Mouse (Mus musculus): Measurements from ENCODE around the gene Gm45808.
"Not testable (repeated sequence)": the region's sequence is repeated elsewhere in the genome, so short reads cannot be mapped to it uniquely, and the experiment has no call there.

Gm45808 gene

DNA sequence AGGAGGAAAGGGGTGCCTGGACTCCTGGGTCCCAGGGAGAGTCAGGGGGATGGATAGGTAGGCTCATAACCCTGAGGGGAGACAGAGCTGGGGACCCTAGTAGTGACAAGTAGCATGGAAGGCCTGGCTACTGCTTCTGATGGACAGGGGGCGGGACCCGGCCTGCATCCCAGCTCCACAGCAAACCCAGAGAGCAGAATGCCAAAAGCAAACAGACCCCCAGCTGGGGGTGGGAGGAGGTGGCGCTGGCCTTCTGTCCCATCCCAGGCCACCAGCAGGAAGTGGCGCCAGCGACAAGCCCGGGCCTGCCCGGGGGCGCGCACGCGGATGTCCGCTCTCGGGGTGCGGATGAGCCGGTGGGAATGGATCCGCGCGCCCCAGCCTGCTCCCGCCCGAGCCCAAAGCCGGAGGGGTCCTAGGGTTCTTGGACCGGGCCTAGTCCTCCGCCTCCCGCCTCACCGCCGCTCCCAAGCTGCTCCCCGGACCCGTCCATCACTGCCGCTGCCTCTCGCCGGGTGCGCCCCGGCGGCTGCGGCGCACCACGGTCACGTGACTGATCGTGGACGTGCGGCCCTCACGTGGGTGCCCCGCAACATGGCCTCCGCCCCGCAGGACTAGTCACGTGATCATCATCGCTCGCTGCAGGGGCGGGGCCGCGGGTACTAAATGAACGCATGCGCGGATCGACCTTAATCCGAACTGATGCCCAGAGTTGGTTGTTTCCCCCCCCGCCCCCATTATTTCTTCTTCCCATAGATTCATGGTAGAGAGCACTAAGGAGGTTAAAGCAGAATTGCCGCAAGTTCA lies 20.1 kb downstream of the Gm45808 start, which contains the start of gene Bax:
Gene Bax, minus strand, starts transcription at position 616 of the 807 bp plus-strand sequence.
- DNase-seq (ENCODE audit: low read depth, low spot score): peak; percentile 97
- no peaks in the 10 kb centered on the region for H3K27me3 ChIP-seq (ENCODE audit: control insufficient read depth, insufficient read depth, low read length, poor library complexity, severe bottlenecking)
- H3K36me3 ChIP-seq (ENCODE audit: control insufficient read depth, insufficient read depth, low read length, poor library complexity, severe bottlenecking): peaks cover 1% of the 10 kb centered on the region; the same call in 1 of the 2 replicates

DNA sequence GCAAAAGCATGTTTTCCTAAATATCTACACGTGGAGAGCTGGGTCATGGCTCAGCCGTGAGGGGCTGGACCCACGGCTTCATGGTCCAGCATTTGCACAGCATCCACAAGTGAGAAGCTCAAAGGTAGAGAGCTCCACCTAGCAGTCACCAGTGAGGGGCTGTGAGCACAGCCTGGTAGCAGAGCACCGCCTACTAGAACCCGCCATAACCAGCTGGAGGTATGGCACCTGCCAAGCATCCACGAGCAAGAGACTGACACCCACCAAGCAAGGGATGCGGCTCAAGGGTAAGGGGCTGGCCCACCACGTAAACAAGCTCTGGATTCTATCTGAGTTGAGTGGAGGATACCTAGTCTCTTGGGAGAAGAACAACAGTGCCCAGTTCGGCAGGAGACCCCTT lies 21.1 kb downstream of the Gm45808 start:
- Histone ChIP-seq H3K27me3 (ENCODE audit: control insufficient read depth, insufficient read depth, low read length, poor library complexity, severe bottlenecking) (no peaks in the 10 kb centered on the region), H3K36me3 (ENCODE audit: control insufficient read depth, insufficient read depth, low read length, poor library complexity, severe bottlenecking) (peaks cover 1% of the 10 kb centered on the region; the same call in 1 of the 2 replicates)
- no peak for DNase-seq (ENCODE audit: low read depth, low spot score)

DNA sequence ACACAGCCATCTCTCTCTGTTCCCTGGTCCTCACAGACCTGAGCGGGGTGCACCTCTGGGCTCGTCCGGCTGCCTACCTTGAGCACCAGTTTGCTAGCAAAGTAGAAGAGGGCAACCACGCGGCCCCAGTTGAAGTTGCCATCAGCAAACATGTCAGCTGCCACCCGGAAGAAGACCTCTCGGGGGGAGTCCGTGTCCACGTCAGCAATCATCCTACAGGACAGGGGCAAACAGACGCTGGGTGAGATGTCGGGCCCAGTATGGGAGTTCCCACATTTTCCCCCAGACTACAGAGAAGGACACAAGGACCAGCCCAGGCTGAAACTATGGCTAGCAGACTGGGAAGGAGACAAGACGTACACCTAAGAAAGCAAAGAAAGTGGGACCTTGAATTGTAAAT lies 21.5 kb downstream of the Gm45808 start:
- Histone ChIP-seq H3K27me3 (ENCODE audit: control insufficient read depth, insufficient read depth, low read length, poor library complexity, severe bottlenecking) (no peaks in the 10 kb centered on the region), H3K36me3 (ENCODE audit: control insufficient read depth, insufficient read depth, low read length, poor library complexity, severe bottlenecking) (peaks cover 1% of the 10 kb centered on the region; the same call in 1 of the 2 replicates)
- no peak for DNase-seq (ENCODE audit: low read depth, low spot score)

DNA sequence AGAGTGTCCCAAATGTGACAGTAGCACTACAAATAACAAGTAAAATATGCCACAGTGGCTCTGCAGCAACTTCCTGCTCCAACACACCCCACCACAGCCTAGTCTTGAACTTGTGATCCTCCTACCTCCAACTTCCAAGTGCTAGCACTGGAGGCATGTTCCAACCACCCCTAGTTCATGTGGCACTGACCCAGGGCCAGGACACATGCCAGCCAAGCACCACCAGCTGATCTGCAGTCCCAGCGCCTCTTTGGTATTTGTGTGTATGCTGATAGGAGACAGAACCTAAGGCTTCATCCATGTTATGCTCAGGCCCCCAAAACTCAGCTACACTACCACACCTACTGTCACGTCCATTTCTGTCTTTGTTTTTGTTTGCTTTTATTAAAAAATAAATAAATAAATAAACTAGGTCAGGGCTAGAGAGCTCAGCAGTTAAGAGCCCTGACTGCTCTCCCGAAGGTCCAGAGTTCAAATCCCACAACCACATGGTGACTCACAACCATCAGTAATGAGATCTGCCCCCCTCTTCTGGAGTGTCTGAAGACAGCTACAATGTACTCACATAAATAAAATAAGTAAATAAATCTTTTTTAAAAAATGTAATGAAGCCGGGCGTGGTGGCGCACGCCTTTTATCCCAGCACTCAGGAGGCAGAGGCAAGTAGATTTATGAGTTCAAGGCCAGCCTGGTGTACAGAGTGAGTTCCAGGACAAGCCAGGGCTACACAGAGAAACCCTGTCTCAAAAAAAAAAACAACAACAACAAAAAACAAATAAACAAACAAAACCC lies 22.4 kb downstream of the Gm45808 start:
- no peak for DNase-seq (ENCODE audit: low read depth, low spot score)
- peaks cover 1% of the 10 kb centered on the region; the same call in 1 of the 2 replicates for H3K36me3 ChIP-seq (ENCODE audit: control insufficient read depth, insufficient read depth, low read length, poor library complexity, severe bottlenecking)
- no peaks in the 10 kb centered on the region for H3K27me3 ChIP-seq (ENCODE audit: control insufficient read depth, insufficient read depth, low read length, poor library complexity, severe bottlenecking)

DNA sequence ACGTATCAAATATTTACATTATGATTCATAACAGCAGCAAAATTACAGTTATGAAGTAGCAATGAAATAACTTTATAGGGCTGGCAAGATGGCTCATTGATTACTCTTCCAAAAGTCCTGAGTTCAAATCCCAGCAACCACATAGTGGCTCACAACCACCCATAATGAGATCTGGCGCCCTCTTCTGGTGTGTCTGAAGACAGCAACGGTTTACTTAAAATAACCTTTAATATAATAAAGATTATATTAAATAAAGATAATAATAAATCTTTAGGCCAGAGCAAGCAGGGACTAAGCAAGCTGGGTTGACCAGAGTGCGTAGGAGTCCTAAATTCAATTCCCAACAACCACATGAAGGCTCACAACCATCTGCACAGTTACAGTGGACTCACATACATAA lies 23.7 kb downstream of the Gm45808 start:
- not testable (repeated sequence) for H3K36me3 ChIP-seq (ENCODE audit: control insufficient read depth, insufficient read depth, low read length, poor library complexity, severe bottlenecking); H3K27me3 ChIP-seq (ENCODE audit: control insufficient read depth, insufficient read depth, low read length, poor library complexity, severe bottlenecking); DNase-seq (ENCODE audit: low read depth, low spot score)

DNA sequence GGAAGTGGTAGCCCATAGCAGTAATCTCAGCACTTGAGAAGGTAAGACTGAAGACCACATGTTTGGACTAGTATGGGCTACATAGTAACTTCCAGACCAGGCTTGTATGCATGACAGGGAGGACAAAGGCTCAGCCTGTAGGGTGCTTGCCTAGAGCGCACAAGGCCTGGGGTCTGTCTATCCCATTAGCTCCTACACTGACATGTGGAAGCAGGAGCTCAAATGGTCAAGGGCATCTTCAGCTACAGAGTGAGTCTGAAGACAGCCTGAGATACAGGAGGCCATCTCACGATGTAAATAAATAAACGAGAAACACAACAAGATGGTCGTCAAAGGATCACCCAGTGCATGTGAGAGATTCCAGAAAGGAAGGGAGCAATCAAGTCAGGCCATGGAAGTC lies 24.3 kb downstream of the Gm45808 start:
- DNase-seq (ENCODE audit: low read depth, low spot score): no peak
- no peaks in the 10 kb centered on the region for H3K27me3 ChIP-seq (ENCODE audit: control insufficient read depth, insufficient read depth, low read length, poor library complexity, severe bottlenecking)
- peaks cover 9% of the 10 kb centered on the region for H3K36me3 ChIP-seq (ENCODE audit: control insufficient read depth, insufficient read depth, low read length, poor library complexity, severe bottlenecking)

DNA sequence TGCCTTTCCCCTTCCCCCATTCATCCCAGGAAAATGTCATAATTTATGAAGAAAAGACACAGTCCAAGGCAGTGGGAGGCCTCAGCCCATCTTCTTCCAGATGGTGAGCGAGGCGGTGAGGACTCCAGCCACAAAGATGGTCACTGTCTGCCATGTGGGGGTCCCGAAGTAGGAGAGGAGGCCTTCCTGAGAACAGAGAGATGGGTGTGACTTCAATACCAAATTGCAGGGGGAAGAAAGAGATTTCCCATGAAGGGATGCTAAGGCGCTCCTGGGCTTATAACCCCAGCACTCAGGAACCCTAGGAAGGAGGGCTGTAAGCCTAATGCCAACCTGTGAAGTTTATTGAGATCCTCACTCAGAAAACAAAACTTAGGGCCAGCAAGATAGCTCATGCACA lies 24.8 kb downstream of the Gm45808 start:
- DNase-seq (ENCODE audit: low read depth, low spot score): no peak
- no peaks in the 10 kb centered on the region for H3K27me3 ChIP-seq (ENCODE audit: control insufficient read depth, insufficient read depth, low read length, poor library complexity, severe bottlenecking)
- peaks cover 11% of the 10 kb centered on the region for H3K36me3 ChIP-seq (ENCODE audit: control insufficient read depth, insufficient read depth, low read length, poor library complexity, severe bottlenecking)

DNA sequence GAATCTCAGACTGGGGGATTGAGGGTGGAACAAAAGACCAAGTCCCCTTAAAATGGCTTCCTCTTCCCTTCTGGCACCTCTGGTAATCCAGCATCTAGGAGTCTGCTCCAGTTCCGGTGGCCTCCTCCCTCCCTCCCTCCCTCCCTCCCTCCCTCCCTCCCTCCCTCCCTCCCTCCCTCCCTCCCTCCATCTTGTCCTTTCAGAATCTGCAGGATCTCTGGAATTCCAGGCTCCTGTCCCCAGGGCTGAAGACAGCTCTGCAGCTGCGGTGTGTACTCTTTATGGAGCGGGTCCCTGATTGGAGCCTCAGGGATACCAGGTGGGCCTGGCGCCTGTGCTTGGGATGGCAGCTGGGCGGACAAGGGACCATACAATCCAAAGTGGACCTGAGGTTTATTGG lies 25.3 kb downstream of the Gm45808 start:
- H3K36me3 ChIP-seq (ENCODE audit: control insufficient read depth, insufficient read depth, low read length, poor library complexity, severe bottlenecking): peaks cover 11% of the 10 kb centered on the region

DNA sequence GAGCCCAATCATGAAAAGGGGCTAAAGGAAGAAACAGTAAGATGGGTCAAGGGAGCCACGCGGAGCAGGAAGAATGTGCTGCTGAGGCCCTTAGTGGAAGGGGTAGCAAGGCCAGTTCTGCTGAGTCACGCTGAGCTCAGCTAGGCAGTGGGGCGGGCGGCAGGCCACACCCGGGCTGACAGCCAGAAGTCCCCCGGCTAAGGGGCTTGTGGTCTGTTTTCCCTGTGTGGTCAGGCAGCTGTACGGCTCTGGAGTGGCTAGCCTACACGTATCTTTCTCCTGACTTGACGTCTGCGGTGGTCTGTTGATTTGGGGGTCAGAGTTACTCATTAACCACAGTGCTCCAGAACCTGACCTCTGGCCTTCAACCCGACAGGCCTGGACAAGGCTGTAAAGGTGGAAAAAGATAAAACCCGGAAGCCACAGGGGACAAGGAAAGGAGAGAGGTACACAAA lies 25.7 kb downstream of the Gm45808 start:
- no peak for DNase-seq (ENCODE audit: low read depth, low spot score)
- Histone ChIP-seq H3K36me3 (ENCODE audit: control insufficient read depth, insufficient read depth, low read length, poor library complexity, severe bottlenecking) (peaks cover 11% of the 10 kb centered on the region), H3K27me3 (ENCODE audit: control insufficient read depth, insufficient read depth, low read length, poor library complexity, severe bottlenecking) (no peaks in the 10 kb centered on the region)

More for the DNA sequence above, 25.3 kb downstream of the Gm45808 start:
- H3K27me3 ChIP-seq (ENCODE audit: control insufficient read depth, insufficient read depth, low read length, poor library complexity, severe bottlenecking): no peaks in the 10 kb centered on the region
- no peak for DNase-seq (ENCODE audit: low read depth, low spot score)

DNA sequence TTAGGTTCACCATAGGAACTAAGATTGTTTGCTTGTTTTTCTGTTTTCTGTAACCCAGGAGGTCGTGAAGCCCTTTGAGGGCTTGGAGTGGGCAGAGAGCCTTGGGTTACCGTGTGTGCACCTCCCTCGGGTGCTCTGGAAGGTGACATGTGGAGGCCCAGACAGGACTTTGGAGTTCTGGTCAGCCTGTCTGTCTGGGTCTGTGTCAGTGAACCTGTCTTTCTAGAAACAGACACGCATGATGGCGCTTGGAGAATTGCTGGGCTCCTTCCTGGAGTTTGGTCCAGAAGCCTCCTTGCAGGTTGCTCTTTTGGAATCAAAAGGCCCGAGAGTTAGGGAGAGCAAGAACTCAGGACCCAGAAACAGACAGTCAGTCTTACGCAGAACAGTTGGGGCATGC lies 26.2 kb downstream of the Gm45808 start:
- DNase-seq (ENCODE audit: low read depth, low spot score): no peak
- H3K27me3 ChIP-seq (ENCODE audit: control insufficient read depth, insufficient read depth, low read length, poor library complexity, severe bottlenecking): no peaks in the 10 kb centered on the region
- H3K36me3 ChIP-seq (ENCODE audit: control insufficient read depth, insufficient read depth, low read length, poor library complexity, severe bottlenecking): peaks cover 11% of the 10 kb centered on the region

DNA sequence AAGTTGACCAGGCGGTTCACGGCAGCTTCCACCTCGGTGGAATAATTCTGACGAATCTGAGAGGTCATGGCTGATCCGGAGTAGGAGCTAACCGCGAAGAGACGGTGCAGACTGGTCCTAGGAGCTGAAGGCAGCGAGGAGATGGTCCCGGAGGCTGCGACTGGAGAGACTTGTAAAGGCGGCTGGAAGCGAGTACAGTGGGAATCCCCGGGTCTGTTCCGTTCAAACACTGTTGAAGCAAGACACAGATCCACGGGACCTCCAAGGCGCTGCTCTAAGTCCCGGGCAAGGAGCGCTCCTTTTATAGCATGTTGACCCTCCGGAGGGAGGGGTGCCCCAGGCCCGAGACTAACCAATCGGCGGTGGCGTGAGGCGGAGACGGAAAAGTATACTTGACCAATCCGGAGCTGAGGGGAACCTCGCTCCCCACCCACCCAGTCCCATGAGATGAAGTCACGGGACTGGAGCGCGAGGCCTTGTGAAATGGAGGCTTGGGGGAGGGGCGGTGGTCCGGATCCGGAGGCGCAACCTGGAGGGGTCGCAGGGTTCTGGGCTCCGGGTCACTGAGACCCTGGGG lies 27.0 kb downstream of the Gm45808 start, which contains the start of gene Ftl1:
Gene Ftl1, minus strand, starts transcription at position 321 of the 577 bp plus-strand sequence.
- H3K36me3 ChIP-seq (ENCODE audit: control insufficient read depth, insufficient read depth, low read length, poor library complexity, severe bottlenecking); H3K27me3 ChIP-seq (ENCODE audit: control insufficient read depth, insufficient read depth, low read length, poor library complexity, severe bottlenecking): not testable (repeated sequence)
- peak; percentile 99 for DNase-seq (ENCODE audit: low read depth, low spot score)

DNA sequence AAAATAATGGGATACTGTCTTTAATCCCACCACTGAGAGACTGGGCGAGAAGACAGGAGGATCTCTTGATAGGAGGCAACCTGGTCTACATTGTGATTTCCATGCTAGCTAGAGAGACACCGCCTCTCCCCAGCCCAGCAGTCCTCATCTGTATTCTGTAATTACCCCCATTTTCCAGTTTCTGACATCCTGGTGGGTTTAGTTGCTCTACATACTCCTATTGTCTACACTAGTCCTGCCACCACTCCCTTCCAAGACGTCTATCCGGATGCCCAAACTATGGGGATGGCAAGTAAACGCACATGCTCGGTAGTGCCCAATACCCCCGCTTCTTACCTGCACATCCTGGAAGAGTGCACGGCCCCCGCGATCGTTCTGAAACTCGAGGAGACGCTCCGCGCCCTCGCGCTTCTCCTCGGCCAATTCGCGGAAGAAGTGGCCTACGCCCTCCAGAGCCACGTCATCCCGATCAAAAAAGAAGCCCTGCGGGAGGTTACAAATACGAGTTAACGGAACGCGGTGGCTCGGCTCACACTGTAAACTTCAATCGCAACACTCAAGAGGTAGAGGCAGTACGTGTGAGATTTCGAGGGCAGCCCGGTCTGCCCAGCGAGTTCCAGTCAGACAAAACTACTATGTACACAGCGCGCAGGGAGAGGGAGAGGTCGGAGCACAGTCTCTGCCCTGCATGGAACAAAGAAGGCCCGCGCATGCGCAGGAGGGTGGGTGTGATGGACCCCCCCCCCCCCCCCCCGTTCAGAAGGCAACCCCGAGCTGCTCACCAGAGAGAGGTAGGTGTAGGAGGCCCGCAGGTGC lies 27.7 kb downstream of the Gm45808 start:
- Histone ChIP-seq H3K36me3 (ENCODE audit: control insufficient read depth, insufficient read depth, low read length, poor library complexity, severe bottlenecking) (peaks cover 10% of the 10 kb centered on the region), H3K27me3 (ENCODE audit: control insufficient read depth, insufficient read depth, low read length, poor library complexity, severe bottlenecking) (no peaks in the 10 kb centered on the region)
- DNase-seq (ENCODE audit: low read depth, low spot score): peak; percentile 81

DNA sequence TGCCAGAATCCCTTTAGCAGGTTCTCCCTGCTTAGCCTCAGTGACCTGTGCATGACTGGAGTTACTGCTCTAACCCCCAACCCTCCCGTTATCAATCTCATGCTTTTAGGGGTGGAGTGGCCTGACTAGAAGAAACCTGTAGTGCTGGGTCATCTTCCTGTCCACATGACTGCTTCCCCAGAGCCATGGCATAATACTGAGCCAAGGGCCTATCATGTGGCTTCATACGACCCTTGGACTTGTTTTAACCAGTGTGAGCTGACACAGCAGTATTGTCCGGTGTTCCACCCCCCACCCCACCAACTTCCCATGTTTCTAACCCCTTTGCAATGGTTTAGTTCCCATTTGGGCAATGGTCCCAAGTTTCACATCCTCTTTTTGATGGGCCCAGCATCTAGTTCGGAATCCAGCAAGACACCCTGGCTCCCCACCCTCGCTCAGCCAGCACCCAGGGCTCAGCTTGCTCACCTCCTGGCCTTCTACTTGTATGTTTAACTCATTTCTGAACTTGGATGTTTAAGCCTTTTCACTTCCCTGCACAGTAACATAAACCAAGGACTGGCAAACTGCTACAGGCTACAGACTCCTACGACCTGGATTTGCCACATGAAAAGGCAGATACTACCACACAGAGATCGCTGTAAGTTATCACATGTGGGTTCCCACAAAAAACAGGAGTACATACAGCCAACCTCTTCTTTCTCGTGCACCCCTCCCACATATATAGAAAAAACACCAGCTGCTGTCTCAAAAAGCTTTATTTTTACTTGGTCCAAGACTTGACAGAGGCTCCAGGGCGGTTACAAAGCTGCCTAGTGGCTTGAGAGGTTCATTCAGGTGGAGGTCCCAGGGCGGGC lies 29.2 kb downstream of the Gm45808 start:
- Histone ChIP-seq H3K36me3 (ENCODE audit: control insufficient read depth, insufficient read depth, low read length, poor library complexity, severe bottlenecking) (peaks cover 10% of the 10 kb centered on the region), H3K27me3 (ENCODE audit: control insufficient read depth, insufficient read depth, low read length, poor library complexity, severe bottlenecking) (no peaks in the 10 kb centered on the region)
- peak; percentile 68 for DNase-seq (ENCODE audit: low read depth, low spot score)

Data from splenic B cell, adult 2 months (primary cell).